Mouse (Mus musculus) brain, embryonic 18.5 days (tissue): ENCODE measurements around the gene Asb6.

Experiments used
- DNase-seq: peaks from one replicate; pipeline ENCODE4 v3.0.0-alpha.2; 2012; ENCODE audit warnings: low read depth, low spot score

Asb6 gene

GRCm38 (mm10) chr2:30830283-30830795 lies at the start of gene Asb6:
Gene Asb6 (minus strand): TSS chr2:30830333.
- no peak for DNase-seq

GRCm38 (mm10) chr2:30879481-30879880 lies 49.3 kb upstream of the Asb6 start:
- no peak for DNase-seq

DNA sequence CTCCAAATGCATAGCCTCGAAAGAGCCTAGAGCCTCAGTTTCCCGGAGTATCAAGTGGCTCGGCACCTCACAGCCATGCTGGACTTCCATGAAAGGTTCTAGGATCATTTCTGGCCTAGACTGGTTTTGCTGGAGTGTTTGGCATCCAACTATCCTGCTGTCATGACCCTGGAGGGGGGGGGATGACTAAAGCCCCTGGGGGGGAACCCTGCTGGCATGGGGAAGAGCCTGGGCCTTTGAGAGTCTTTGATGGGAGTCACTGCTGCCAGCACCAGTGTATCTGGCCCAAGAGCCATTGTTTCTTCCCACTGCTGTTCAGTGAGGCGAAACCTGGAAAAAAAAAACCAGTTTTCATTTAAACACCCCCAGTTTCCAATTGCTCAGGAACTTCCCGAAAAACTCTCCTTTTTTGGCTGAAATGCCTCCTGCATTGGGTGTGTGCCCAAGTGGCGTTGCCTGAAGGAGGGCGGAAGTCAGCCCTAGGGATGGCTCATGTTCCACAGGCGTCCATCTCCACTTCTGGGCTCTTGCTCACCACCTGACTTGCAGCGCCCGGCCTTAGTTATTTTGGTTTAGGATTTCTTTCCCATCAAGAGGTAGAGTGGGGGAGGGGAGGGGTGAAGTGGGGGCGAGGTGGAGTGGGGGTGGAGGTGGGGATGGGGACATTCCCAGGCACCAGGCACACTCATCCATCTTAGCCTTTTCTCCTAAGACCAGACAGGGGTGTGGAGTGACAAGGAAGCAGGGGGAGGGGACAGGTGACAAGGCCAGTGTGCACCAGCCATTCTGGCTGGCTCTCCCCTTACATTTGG lies 45.7 kb upstream of the Asb6 start:
- no peak for DNase-seq

DNA sequence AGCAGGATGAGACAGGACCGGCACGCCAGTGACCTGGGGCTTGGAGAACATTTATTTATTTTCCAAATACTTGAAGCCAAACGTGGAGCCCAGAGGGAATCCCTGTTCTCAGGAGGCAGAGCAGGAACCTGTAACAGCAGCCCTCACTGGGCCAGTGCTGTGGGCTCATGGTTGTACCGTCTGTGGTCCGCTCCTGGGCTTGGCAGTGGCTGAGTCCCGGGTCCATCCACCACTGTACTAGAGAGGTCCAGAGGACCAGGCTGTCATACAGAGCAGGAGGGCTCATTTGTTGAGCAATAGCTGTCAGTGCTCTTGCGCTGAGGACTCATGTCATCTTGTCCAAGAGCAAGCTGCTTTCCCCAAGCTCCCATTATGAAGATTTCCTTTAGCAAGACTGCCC lies 45.0 kb upstream of the Asb6 start:
- DNase-seq: no peak

DNA sequence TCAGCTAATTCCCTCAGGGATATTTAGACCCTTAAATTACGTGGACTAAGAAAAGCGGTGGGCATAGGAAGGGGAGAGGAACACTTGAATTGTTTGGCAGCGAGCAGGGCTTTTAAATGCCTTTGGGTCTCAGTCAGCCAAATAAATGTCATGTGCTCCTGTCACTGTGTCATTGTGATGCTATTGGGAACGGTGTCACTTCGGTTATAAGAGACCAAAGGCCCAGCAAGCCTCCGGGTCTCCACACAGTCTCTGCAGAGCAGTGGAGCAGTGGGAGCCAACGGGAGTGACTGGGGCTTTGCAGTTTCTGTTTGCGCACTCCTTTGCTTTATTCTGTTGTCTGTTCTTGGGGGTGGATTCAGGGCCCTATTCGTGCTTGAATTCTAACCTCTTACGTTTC lies 44.3 kb upstream of the Asb6 start:
- no peak for DNase-seq

DNA sequence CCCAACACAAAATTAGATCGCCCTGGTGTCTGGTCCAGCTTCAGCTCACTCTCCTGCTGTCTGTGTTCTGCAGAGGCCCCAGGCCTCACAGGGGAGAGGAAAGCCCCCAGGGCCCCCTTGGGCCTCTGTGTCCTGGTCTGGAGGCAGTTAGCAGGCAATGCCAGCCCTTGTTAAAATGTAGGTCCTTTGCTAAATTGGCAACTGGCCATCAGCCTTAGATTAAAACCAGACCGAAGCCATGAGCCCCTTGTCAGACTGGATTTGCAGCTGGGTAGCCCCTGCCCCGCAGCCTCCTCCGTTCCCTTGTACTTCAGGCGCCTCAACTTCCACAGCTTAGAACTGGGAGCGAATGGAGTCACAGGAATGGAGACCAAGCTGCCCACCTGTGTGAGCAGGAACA lies 42.5 kb upstream of the Asb6 start:
- no peak for DNase-seq

GRCm38 (mm10) chr2:30870863-30871262 lies 40.7 kb upstream of the Asb6 start:
- no peak for DNase-seq

DNA sequence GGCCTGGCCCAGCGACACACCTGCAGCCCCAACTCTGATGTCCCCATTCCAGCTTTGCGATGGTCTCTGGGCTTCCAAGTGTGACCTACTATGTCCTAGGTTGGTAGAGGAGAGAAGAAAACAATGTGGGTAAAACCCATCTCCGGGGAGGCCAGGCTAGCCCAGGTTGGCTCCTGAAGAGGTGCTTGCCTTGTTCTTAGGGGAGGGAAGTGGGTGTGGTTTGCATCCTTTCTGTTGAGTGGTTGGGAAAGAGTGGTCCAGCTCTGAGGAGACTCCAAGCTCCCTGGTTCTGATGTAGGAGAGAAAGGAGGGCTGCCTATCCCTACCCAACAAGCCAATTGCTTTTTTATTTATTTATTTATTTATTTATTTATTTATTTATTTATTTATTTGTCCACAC lies 35.3 kb upstream of the Asb6 start:
- DNase-seq: no peak

DNA sequence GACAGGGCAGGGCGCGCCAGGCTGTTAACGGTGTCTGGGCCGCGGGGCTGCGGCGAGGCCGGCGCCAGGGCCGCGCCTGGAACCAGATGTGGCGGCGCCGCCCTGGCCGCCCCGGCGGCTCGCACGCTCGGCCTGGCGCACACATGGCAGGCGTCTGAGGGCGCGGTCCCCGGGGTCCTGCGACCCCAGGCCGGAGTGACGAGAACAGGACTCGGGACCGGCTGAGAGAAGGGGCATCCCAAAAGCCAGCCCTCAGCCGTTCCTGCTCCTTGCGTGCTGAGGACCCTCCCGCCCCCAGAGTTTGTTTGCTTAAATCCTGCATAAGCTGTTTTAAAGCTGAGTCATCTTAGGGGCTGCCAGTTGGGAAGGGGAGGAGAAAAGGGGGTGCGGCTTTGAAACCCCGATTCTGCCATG lies 34.8 kb upstream of the Asb6 start:
- no peak for DNase-seq

GRCm38 (mm10) chr2:30863574-30863973 lies 33.4 kb upstream of the Asb6 start:
- DNase-seq: no peak

DNA sequence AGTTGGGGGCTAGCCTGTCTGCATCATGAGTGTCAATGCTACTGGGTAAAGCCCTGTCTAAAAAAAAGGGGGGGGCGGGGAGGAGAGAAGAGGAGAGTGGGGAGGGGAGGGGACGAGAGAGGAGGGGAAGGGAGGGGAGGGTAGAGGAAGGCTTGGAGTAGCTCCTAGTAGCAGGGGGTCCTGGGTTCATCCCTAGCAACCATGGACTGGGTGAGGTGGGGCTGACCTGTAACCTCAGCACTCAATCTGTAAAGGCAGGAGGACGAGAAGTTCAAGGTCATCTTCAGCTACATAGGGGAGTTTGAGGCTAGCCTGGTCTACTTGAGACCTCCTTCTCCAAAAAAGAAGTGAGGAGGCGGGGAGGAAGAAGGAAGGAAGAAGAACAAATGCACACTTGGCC lies 31.9 kb upstream of the Asb6 start:
- DNase-seq: no peak

DNA sequence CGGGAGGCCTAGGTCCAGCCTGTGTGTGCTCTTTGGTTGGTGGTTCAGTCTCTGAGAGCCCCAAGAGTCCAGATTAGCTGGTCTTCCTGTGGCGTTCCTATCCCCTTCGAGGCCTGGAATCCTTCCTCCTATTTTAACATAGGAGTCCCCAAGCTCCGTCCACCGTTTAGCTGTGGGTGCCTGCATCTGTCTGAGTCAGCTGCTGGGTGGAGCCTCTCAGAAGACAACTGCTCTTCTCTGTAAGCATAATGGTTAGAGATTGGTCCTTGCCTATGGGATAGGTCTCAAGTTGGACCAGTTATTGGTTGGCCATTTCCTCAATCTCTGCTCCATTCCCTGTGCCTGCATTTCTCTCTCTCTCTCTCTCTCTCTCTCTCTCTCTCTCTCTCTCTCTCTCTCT lies 29.6 kb upstream of the Asb6 start:
- DNase-seq: no peak

DNA sequence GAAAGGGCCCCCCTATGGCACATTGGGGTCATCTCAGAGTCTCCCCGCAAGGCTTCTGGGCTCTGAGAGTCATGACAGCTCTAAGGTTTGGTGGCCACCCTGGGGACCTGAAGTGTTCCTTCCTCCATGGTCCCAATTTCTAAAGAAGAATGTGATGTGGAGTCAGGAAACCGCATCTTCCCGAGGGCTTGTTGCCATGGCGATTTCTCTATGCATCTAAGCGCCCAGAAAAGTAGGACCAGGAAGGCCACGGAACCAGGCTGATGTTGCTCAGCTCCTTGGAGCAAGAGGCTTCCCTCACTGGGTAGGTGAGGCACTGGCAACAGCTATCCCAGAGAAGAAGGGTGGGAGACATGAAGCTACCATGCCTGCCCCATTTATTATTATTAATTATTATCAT lies 26.9 kb upstream of the Asb6 start:
- no peak for DNase-seq

GRCm38 (mm10) chr2:30852771-30853313 lies 22.7 kb upstream of the Asb6 start:
- DNase-seq: no peak

DNA sequence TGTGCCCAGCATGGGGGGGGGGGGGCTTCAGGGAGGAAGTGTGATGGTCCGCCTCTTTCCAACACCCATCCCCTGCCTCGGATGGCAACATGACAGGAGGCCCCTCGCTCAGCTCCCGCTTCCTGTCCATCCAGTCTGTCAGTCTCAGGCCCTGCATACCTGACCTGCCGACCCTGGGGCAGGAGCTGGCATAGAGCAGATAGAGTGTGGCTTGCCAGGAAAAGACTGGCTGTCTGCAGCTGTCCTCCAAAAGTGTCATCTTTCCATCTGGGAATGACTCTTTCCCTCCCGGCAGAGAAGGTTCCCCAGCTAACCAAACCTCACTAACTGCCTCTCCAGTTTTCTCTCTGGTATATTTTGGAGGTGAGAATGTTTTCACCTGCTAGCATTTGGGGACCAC lies 20.4 kb upstream of the Asb6 start:
- no peak for DNase-seq

GRCm38 (mm10) chr2:30848184-30848583 lies 18.1 kb upstream of the Asb6 start:
- DNase-seq: no peak

DNA sequence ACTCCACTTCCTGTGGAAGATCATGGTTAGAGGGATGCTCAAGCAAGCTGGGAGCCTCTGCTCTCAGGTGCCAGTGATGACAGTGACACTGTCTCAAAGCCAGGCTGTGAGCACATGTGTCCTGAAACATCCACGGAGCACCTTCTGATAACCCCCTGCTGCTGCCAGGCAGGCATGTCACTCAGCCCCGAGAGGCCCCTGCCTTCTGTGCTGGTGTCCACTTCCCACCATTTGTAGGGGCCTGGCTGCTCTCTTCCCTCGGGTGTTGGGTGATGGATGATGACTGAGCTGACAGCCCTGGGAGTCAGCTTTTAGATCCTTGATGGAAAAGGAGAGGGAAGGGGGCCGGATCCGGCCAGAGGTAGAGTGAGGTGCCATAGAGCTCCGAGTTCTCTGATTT lies 16.6 kb upstream of the Asb6 start:
- DNase-seq: no peak

DNA sequence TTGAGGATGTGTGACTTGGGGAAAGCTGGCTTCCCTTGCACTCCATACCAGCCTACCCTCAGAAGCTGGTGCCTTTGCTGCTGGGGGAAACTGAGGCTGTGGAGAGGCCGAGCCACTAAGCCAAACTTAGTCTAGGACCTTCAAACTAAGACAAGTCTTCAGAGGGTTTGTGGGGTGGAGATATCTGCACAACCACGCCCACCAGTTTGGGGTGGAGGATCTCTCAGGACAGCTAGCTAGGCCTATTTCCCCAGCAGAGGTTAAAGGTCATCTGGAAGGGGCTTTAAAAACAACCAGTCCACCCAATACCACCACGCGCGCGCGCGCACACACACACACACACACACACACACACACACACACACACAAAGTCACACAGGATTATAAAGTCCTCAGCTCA lies 16.1 kb upstream of the Asb6 start:
- no peak for DNase-seq

- DNase-seq: no peak
Observed at GRCm38 (mm10) chr2:30845152-30846070, 15.3 kb upstream of the Asb6 start.

- DNase-seq: no peak
Observed at GRCm38 (mm10) chr2:30842615-30843014, 12.5 kb upstream of the Asb6 start.

- no peak for DNase-seq
Observed at GRCm38 (mm10) chr2:30836238-30836990, 6.3 kb upstream of the Asb6 start.
